ENCODE assay signal across 8 mouse cellular contexts in genomic region chr19:4163543-4163887, GRCm38 (mm10). TPM values are rescaled to one million over a fixed set of nuclear protein-coding genes. Genes with fewer than 3 reads are reported as not detected.
DNase-seq lines count a peak whose midpoint lies in the region; ATAC-seq and TF ChIP-seq lines count a peak whose summit lies in the region.

No protein-coding gene starts in this region.

- H3K4me2 ChIP-seq in heart, embryonic 12.5 days, result peak overlapping the region; percentile 95
- peak overlapping the region; percentile 59 for H3K4me2 ChIP-seq in forebrain, embryonic 16.5 days (ENCODE audit: low read length)
- peak overlapping the region; percentile 90 for H3K4me2 ChIP-seq in liver, postnatal 0 days (ENCODE audit: low read depth, low read length)

- peak overlapping the region; percentile 58; the same call in 1 of the 2 replicates for H3K9ac ChIP-seq in heart, embryonic 12.5 days
- peak overlapping the region; percentile 56 for H3K9ac ChIP-seq in forebrain, embryonic 16.5 days (replicated peaks; ENCODE audit: low read depth, low read length)
- H3K9ac ChIP-seq in liver, postnatal 0 days (replicated peaks), result peak overlapping the region; percentile 88

- no peaks in the 10 kb centered on the region for H3K9me3 ChIP-seq in heart, embryonic 12.5 days (replicated peaks)
- H3K9me3 ChIP-seq in E14TG2a.4 (ENCODE audit: low read length), result no peaks in the 10 kb centered on the region
- no peaks in the 10 kb centered on the region for H3K9me3 ChIP-seq in forebrain, embryonic 16.5 days (ENCODE audit: control insufficient read depth, low read length)
- no peaks in the 10 kb centered on the region for H3K9me3 ChIP-seq in liver, postnatal 0 days (ENCODE audit: low read length)

- no peak for ATAC-seq in heart, embryonic 12.5 days (ENCODE audit: insufficient number of reproducible peaks, low FRiP score)
- peak; percentile 30; the same call in 1 of the 2 replicates for ATAC-seq in forebrain, embryonic 16.5 days
- ATAC-seq in liver, postnatal 0 days, result no peak

- no peak for DNase-seq in heart, adult 11 months
- no peak for DNase-seq in liver, postnatal 0 days
- DNase-seq in adrenal gland, postnatal 14 days, result no peak
- DNase-seq in layer of hippocampus, adult 18-20 months (ENCODE audit: low spot score in 2 of 2), result no peak
- no peak for DNase-seq in thymus, postnatal 14 days

- 39% methylated on average over 4 of the region's 4 CpGs for WGBS in heart, embryonic 12.5 days
- WGBS in forebrain, embryonic 16.5 days, result 30% methylated on average over 4 of the region's 4 CpGs
- WGBS in liver, postnatal 0 days (ENCODE audit: insufficient replicate concordance), result 36% methylated on average over 4 of the region's 4 CpGs

- no peak for TF ChIP-seq EP300 in liver, postnatal 0 days (IDR thresholded peaks at IDR 0.05; ENCODE audit: low read depth)

- H3K4me3 ChIP-seq in heart, embryonic 12.5 days, result peak overlapping the region; percentile 73
- H3K4me3 ChIP-seq in E14TG2a.4 (replicated peaks; ENCODE audit: low read length), result peak overlapping the region; percentile 89
- peak overlapping the region; percentile 66 for H3K4me3 ChIP-seq in forebrain, embryonic 16.5 days (replicated peaks; ENCODE audit: low read length)
- H3K4me3 ChIP-seq in liver, postnatal 0 days (ENCODE audit: low read depth, low read length), result peak overlapping the region; percentile 85

- no peak for TF ChIP-seq CTCF in E14TG2a.4 (conservative IDR thresholded peaks at IDR 0.05; ENCODE audit: low read length)
- no peak for TF ChIP-seq CTCF in liver, postnatal 0 days (IDR thresholded peaks at IDR 0.05; ENCODE audit: low read depth)

- H3K27me3 ChIP-seq in heart, embryonic 12.5 days (replicated peaks), result no peaks in the 10 kb centered on the region
- H3K27me3 ChIP-seq in E14TG2a.4 (ENCODE audit: insufficient read depth, low read length), result no peaks in the 10 kb centered on the region
- no peaks in the 10 kb centered on the region for H3K27me3 ChIP-seq in forebrain, embryonic 16.5 days (replicated peaks; ENCODE audit: control insufficient read depth, insufficient read depth, low read length)
- no peaks in the 10 kb centered on the region for H3K27me3 ChIP-seq in liver, postnatal 0 days (ENCODE audit: insufficient read depth, low read length)

- peaks cover 32% of the 10 kb centered on the region for H3K36me3 ChIP-seq in heart, embryonic 12.5 days
- H3K36me3 ChIP-seq in E14TG2a.4 (ENCODE audit: insufficient read depth, low read length), result peaks cover 32% of the 10 kb centered on the region
- H3K36me3 ChIP-seq in forebrain, embryonic 16.5 days (ENCODE audit: control insufficient read depth, insufficient read depth), result peaks cover 10% of the 10 kb centered on the region
- peaks cover 13% of the 10 kb centered on the region for H3K36me3 ChIP-seq in liver, postnatal 0 days (replicated peaks; ENCODE audit: insufficient read depth, low read length)

- peaks cover 24% of the 10 kb centered on the region for H3K4me1 ChIP-seq in heart, embryonic 12.5 days (replicated peaks)
- H3K4me1 ChIP-seq in E14TG2a.4 (replicated peaks; ENCODE audit: low read depth, low read length), result peaks cover 66% of the 10 kb centered on the region
- H3K4me1 ChIP-seq in forebrain, embryonic 16.5 days (replicated peaks; ENCODE audit: control insufficient read depth, insufficient read depth, low read length), result peaks cover 15% of the 10 kb centered on the region
- H3K4me1 ChIP-seq in liver, postnatal 0 days (ENCODE audit: insufficient read depth), result peaks cover 24% of the 10 kb centered on the region

- peak overlapping the region; percentile 41; the same call in 1 of the 2 replicates for H3K27ac ChIP-seq in heart, embryonic 12.5 days (ENCODE audit: poor library complexity, severe bottlenecking)
- H3K27ac ChIP-seq in forebrain, embryonic 16.5 days (ENCODE audit: low read length), result peak overlapping the region; percentile 77
- peak overlapping the region; percentile 67 for H3K27ac ChIP-seq in liver, postnatal 0 days (ENCODE audit: low read depth)

RNA-seq across cellular contexts. Expression of gene Rps6kb2, which starts 0.4 kb away (rescaled TPM):
- polyA plus RNA-seq in heart, embryonic 12.5 days (2016; fragmentation: Nextera tagmentation; extraction: Ambion mirVana), result 52.9 and 55.7 TPM in 2 replicates
- 52.6 and 59.8 TPM in 2 replicates for polyA plus RNA-seq in forebrain, embryonic 16.5 days (2015; fragmentation: Nextera tagmentation; extraction: Ambion mirVana)
- polyA plus RNA-seq in liver, postnatal 0 days (2015; fragmentation: Nextera tagmentation; extraction: Ambion mirVana), result 22.1 and 23.0 TPM in 2 replicates
- 29.1 and 34.4 TPM in 2 replicates for total RNA-seq in adrenal gland, postnatal 14 days (2021)
- total RNA-seq in layer of hippocampus, adult 18-20 months (2021), result 10 to 100 TPM; 32.7 to 38.3 TPM

RNA-seq across cellular contexts. Expression of gene Ptprcap, which starts 10.1 kb away (rescaled TPM):
- polyA plus RNA-seq in heart, embryonic 12.5 days (2016; fragmentation: Nextera tagmentation; extraction: Ambion mirVana), result 0.73 and 1.1 TPM in 2 replicates
- 0.39 TPM in 1 of 2 replicates, not detected in the other for polyA plus RNA-seq in forebrain, embryonic 16.5 days (2015; fragmentation: Nextera tagmentation; extraction: Ambion mirVana)
- polyA plus RNA-seq in liver, postnatal 0 days (2015; fragmentation: Nextera tagmentation; extraction: Ambion mirVana), result 35.7 and 35.8 TPM in 2 replicates
- 4.4 and 27.5 TPM in 2 replicates for total RNA-seq in adrenal gland, postnatal 14 days (2021)
- 1 to 10 TPM; 1.6 to 2.5 TPM for total RNA-seq in layer of hippocampus, adult 18-20 months (2021)

RNA-seq across cellular contexts. Expression of gene Carns1, which starts 11.8 kb away (rescaled TPM):
- 2.5 and 3.6 TPM in 2 replicates for polyA plus RNA-seq in heart, embryonic 12.5 days (2016; fragmentation: Nextera tagmentation; extraction: Ambion mirVana)
- polyA plus RNA-seq in forebrain, embryonic 16.5 days (2015; fragmentation: Nextera tagmentation; extraction: Ambion mirVana), result 2.8 and 4.1 TPM in 2 replicates
- polyA plus RNA-seq in liver, postnatal 0 days (2015; fragmentation: Nextera tagmentation; extraction: Ambion mirVana), result 0.73 and 0.90 TPM in 2 replicates
- total RNA-seq in adrenal gland, postnatal 14 days (2021), result 2.6 and 4.1 TPM in 2 replicates
- 1 to 10 TPM; 6.3 to 7.1 TPM for total RNA-seq in layer of hippocampus, adult 18-20 months (2021)

RNA-seq across cellular contexts. Expression of gene Coro1b, which starts 15.1 kb away (rescaled TPM):
- polyA plus RNA-seq in heart, embryonic 12.5 days (2016; fragmentation: Nextera tagmentation; extraction: Ambion mirVana), result 115 and 122 TPM in 2 replicates
- polyA plus RNA-seq in forebrain, embryonic 16.5 days (2015; fragmentation: Nextera tagmentation; extraction: Ambion mirVana), result 143 and 145 TPM in 2 replicates
- polyA plus RNA-seq in liver, postnatal 0 days (2015; fragmentation: Nextera tagmentation; extraction: Ambion mirVana), result 63.0 and 64.4 TPM in 2 replicates
- 183 and 193 TPM in 2 replicates for total RNA-seq in adrenal gland, postnatal 14 days (2021)
- 10 to 100 TPM; 77.0 to 97.3 TPM for total RNA-seq in layer of hippocampus, adult 18-20 months (2021)

RNA-seq across cellular contexts. Expression of gene Cabp4, which starts 19.7 kb away (rescaled TPM):
- polyA plus RNA-seq in heart, embryonic 12.5 days (2016; fragmentation: Nextera tagmentation; extraction: Ambion mirVana), result 0.13 TPM in 1 of 2 replicates, not detected in the other
- 0.22 TPM in 1 of 2 replicates, not detected in the other for polyA plus RNA-seq in forebrain, embryonic 16.5 days (2015; fragmentation: Nextera tagmentation; extraction: Ambion mirVana)
- polyA plus RNA-seq in liver, postnatal 0 days (2015; fragmentation: Nextera tagmentation; extraction: Ambion mirVana), result 0.11 and 0.15 TPM in 2 replicates
- 1.7 and 2.4 TPM in 2 replicates for total RNA-seq in adrenal gland, postnatal 14 days (2021)
- under 1 TPM; 0.22 to 0.30 TPM for total RNA-seq in layer of hippocampus, adult 18-20 months (2021)

Comparison
In these comparisons a context has a peak if more than half of its experiments do, and no peak if none do; other contexts are left out.
1. RNA of gene Ptprcap, which starts 10.1 kb away (polyA plus RNA-seq): 35.7 to 35.8 TPM in liver, postnatal 0 days; 0.73 to 1.1 TPM in heart, embryonic 12.5 days and 0.39 TPM in forebrain, embryonic 16.5 days; every median in the first group is over 10 times any median in the second.
2. Peak in every context shown above with its lines, with median percentiles within 50 percentile points of each other: H3K27ac ChIP-seq, H3K4me2 ChIP-seq, H3K4me3 ChIP-seq and H3K9ac ChIP-seq.